Mouse (Mus musculus) CD8-positive naive resting alpha-beta T cell, adult 2 months (primary cell): ENCODE results near the gene Tmprss13.

ENCODE experiments used
- DNase-seq, 2 experiments: peaks; one replicate each; pipeline ENCODE4 v3.0.0; 2022; ENCODE audit warnings: low read depth in 2 of 2, low spot score in 2 of 2

Tmprss13 gene

GRCm38 (mm10) chr9:45380411-45381251 lies 61.7 kb downstream of the Tmprss13 start:
- no peak for DNase-seq

DNA sequence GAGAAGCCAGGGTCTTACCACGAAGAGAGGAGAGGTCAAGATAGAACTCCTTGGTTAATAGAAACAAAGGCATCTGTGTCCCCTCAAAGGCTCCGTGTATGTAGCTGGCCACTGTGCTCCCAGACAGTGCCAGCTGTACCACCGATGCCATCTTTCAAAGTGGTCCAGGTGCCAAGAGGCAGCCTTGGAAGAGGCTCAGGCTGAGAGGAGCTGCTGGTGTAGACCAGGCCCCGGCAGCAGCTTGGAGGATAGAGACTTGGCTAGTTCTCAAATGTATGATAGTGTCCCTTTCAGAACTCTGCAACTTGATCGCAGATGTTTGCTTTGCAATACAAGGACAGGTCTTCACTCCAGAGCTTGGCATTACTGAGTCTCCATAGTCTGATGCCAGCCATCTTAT lies 63.4 kb downstream of the Tmprss13 start:
- DNase-seq: no peak

- no peak for DNase-seq
These were observed 63.9 kb downstream of the Tmprss13 start for GRCm38 (mm10) chr9:45382834-45383233.

DNA sequence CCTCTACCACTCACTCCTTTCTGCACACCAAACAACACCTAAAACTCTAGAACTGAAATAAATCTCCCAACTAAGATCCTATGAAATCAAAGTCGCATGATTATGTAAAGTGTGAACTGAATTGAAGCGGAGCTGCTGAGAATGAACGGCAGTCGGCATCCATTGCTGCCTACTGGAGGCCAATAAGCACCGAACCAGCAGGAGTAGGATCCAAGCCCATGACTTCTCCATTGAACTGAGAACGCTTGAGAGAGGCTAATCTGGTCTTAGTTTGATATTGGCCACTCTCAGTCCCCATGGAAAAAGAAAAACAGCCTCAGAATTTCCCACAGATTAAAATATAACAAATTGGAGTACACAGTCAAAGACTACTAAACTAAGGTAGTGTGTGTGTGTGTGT lies 65.0 kb downstream of the Tmprss13 start:
- DNase-seq: no peak

DNA sequence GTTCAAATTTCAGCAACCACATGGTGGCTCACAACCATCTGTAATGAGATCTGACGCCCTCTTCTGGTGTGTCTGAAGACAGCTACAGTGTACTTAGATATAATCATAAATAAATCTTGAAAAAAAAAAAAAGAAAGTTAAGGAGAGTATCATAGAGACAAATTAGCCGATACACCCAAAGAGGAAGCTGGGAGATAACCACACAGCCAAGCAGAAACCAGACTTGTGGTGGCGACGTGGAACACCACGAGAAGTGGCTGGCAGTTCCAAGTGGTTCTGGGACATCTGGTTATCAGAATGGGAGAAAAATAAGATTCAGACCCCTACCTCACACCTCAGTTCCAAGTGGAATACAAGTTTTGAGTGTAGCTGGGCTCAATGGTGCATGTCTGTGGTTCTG lies 67.8 kb downstream of the Tmprss13 start:
- no peak for DNase-seq

DNA sequence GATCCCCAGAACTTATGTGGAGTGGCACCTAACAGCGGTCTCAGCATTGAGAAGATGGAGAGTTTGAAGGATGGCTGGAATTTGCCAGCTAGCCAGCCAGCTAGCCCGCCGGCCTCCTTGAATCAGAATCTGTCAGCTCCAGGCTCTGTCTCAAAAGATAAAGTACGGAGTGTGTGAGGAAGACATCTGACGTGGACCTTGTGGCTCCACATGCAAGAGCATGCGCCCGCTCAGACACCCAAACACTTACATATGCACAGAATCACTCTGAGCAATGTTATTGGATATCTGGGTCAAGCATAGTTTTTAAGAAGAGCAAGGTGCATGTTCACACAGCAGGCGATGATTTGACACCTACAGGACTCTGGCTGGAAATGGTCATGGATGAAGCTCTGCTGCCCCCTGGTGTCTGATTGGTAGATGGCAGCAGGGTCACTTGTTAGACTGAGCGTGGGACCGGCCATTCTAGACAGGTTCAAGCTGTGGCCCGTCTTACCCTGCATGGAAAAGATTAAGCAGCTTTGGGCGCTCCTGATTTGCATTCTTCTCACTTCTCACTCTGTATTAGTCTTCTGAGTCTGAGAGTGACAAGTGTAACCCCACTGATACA lies 69.6 kb downstream of the Tmprss13 start:
- DNase-seq: peak; percentile 81 to 87

GRCm38 (mm10) chr9:45389596-45389995 lies 70.7 kb downstream of the Tmprss13 start:
- no peak for DNase-seq

DNA sequence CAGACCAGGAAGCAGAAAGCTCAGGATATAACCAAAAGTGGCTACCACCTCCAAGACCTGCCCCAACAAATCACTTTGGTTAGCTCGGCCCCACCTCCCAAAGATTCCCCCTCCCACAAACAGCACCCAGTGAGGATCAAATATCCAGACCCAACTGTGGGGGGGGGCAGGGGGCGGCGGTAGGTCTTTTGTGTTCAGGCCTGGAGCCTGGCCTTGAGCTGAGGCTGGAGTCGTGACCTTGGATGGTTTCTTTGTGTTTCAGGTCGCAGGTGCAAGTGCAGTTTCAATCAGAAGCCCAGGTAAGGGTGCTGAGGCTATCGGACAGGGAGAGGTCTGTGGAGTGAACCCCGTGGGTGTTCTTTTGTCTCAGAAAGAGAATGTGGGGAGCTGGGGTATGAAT lies 72.4 kb downstream of the Tmprss13 start:
- no peak for DNase-seq

GRCm38 (mm10) chr9:45395218-45395617 lies 76.3 kb downstream of the Tmprss13 start:
- DNase-seq: no peak

DNA sequence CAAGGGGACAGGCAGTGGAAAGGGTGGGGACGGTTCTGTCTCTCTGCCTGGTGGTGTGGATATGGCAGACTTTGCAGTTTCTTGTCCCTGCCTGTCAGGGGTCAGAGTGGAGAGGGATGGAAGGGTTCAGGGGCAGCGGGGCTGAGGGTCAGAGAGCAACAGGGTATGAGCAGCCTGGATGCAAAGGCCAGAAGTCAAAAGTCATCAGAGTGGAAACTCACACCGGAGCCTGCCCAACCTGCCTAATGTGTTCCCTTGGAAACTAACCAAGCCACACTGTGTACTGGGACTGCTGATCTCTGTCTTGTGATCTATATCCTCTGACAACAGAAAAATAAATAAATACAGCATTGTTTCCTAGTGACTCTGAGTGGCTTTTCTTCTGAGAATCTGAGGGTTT lies 76.9 kb downstream of the Tmprss13 start:
- no peak for DNase-seq
